Mouse (Mus musculus) kidney, postnatal 0 days (tissue): ENCODE data around the gene Gpsm1. TPM values are rescaled to one million over a fixed set of nuclear protein-coding genes. Genes with fewer than 3 reads are reported as not detected.

Experiments
- ATAC-seq: fragments of 200-750 bp; cut with Nextera tagmentation; replicated peaks from 2 replicates; pipeline ENCODE4 v1.8.0; 2017; ENCODE audit warnings: low read depth, moderate number of reproducible peaks, moderate TSS enrichment, moderate library complexity; ENCODE audit not compliant: low FRiP score
- DNase-seq: peaks from one replicate; pipeline ENCODE4 v3.0.0-alpha.2; 2016; ENCODE audit warnings: low spot score
- H3K27ac ChIP-seq: fragments of 300-500 bp; sonication (generic); 2 replicates; pipeline ENCODE4 v1.5.1; 2014; ENCODE audit warnings: mild to moderate bottlenecking
- H3K27me3 ChIP-seq: fragments of 300-500 bp; sonication (generic); 2 replicates; pipeline ENCODE4 v1.6.1; 2014; ENCODE audit warnings: low read length, mixed read lengths; ENCODE audit not compliant: insufficient read depth
- H3K36me3 ChIP-seq: fragments of 300-500 bp; sonication (generic); 2 replicates; pipeline ENCODE4 v1.6.1; 2014; ENCODE audit warnings: low read length, mixed read lengths; ENCODE audit not compliant: insufficient read depth
- H3K4me1 ChIP-seq: fragments of 300-500 bp; sonication (generic); replicated peaks from 2 replicates; pipeline ENCODE4 v1.6.1; 2014; ENCODE audit warnings: antibody characterized with exemption, low read length, mixed read lengths; ENCODE audit not compliant: insufficient read depth
- H3K4me2 ChIP-seq: fragments of 300-500 bp; sonication (generic); 2 replicates; pipeline ENCODE4 v1.6.1; 2014; ENCODE audit warnings: mild to moderate bottlenecking, low read length, moderate library complexity, mixed read lengths
- H3K4me3 ChIP-seq: fragments of 300-500 bp; sonication (generic); replicated peaks from 2 replicates; pipeline ENCODE4 v1.5.1; 2014; ENCODE audit warnings: low read depth, low read length
- H3K9ac ChIP-seq: fragments of 300-500 bp; sonication (generic); 2 replicates; pipeline ENCODE4 v1.6.1; 2014; ENCODE audit warnings: low read depth, low read length
- H3K9me3 ChIP-seq: fragments of 300-500 bp; sonication (generic); replicated peaks from 2 replicates; pipeline ENCODE4 v1.6.1; 2016; ENCODE audit warnings: low read length, inconsistent platforms, mixed read lengths
- CTCF ChIP-seq: IDR thresholded peaks from 2 replicates; pipeline ENCODE4 v1.5.1; 2016; ENCODE audit warnings: antibody characterized with exemption, low read depth, mild to moderate bottlenecking, moderate library complexity
- WGBS: fragments of 180-500 bp; shearing (Covaris S2); extraction: QIAGEN DNeasy Blood & Tissue Kit; methylation state at CpG from one replicate; pipeline ENCODE4 v1.1.7; 2014; 5-methylcytosine and 5-hydroxymethylcytosine counted together
- polyA plus RNA-seq: library from polyadenylated mRNA; unstranded; fragments of >200 nt; fragmentation: Nextera tagmentation; extraction: Ambion mirVana; gene quantifications from 2 replicates; pipeline ENCODE4 v1.2.1, GENCODE M21; 2015

Gene Gpsm1
- polyA plus RNA-seq, 1 experiment from 2014 or later, result 21.3 TPM

- H3K4me1 ChIP-seq, result 0 out of 2 replicates have a peak, but pooled peaks cover 13% of the 10 kb centered on the region
- TF ChIP-seq CTCF, result no peak
- H3K27me3 ChIP-seq, result no peaks in the 10 kb centered on the region
- H3K9ac ChIP-seq, result no peak overlapping the region
- no peak overlapping the region for H3K27ac ChIP-seq
- no peaks in the 10 kb centered on the region for H3K9me3 ChIP-seq
- ATAC-seq (no peak), DNase-seq (no peak)
- H3K4me2 ChIP-seq, result no peak overlapping the region
- WGBS, result 84% methylated on average over 13 of the region's 13 CpGs
- H3K36me3 ChIP-seq, result peaks cover 19% of the 10 kb centered on the region
- no peak overlapping the region for H3K4me3 ChIP-seq
These were observed 4.4 kb downstream of the Gpsm1 start for GRCm38 (mm10) chr2:26319519-26320244.

- Histone ChIP-seq H3K9ac (no peak overlapping the region), H3K4me3 (no peak overlapping the region), H3K4me1 (0 out of 2 replicates have a peak, but pooled peaks cover 10% of the 10 kb centered on the region), H3K9me3 (no peaks in the 10 kb centered on the region), H3K27ac (no peak overlapping the region), H3K4me2 (no peak overlapping the region), H3K36me3 (peaks cover 27% of the 10 kb centered on the region), H3K27me3 (no peaks in the 10 kb centered on the region)
- no peak for DNase-seq
- no peak for ATAC-seq
- WGBS, result 84% methylated on average over 14 of the region's 14 CpGs
- no peak for TF ChIP-seq CTCF
These were observed 5.2 kb downstream of the Gpsm1 start for GRCm38 (mm10) chr2:26320245-26321185.

GRCm38 (mm10) chr2:26323589-26324325 lies 8.4 kb downstream of the Gpsm1 start:
- no peak overlapping the region for H3K4me2 ChIP-seq
- H3K36me3 ChIP-seq, result peaks cover 46% of the 10 kb centered on the region
- DNase-seq (no peak), ATAC-seq (no peak)
- no peaks in the 10 kb centered on the region for H3K4me1 ChIP-seq
- H3K4me3 ChIP-seq, result no peak overlapping the region
- no peak for TF ChIP-seq CTCF
- H3K9ac ChIP-seq, result no peak overlapping the region
- 89% methylated on average over 13 of the region's 13 CpGs for WGBS
- no peaks in the 10 kb centered on the region for H3K27me3 ChIP-seq
- no peak overlapping the region for H3K27ac ChIP-seq
- H3K9me3 ChIP-seq, result no peaks in the 10 kb centered on the region

- DNase-seq (no peak), ATAC-seq (no peak)
- H3K36me3 ChIP-seq, result peaks cover 47% of the 10 kb centered on the region
- no peaks in the 10 kb centered on the region for H3K4me1 ChIP-seq
- no peak overlapping the region for H3K4me2 ChIP-seq
- no peaks in the 10 kb centered on the region for H3K27me3 ChIP-seq
- no peak overlapping the region for H3K27ac ChIP-seq
- peak; percentile 63 for TF ChIP-seq CTCF
- no peak overlapping the region for H3K9ac ChIP-seq
- H3K9me3 ChIP-seq, result no peaks in the 10 kb centered on the region
- no peak overlapping the region for H3K4me3 ChIP-seq
- 72% methylated on average over 2 of the region's 2 CpGs for WGBS
These were observed 9.6 kb downstream of the Gpsm1 start for GRCm38 (mm10) chr2:26324917-26325316.

- no peak overlapping the region for H3K27ac ChIP-seq
- no peaks in the 10 kb centered on the region for H3K27me3 ChIP-seq
- ATAC-seq (peak; percentile 81), DNase-seq (peak; percentile 88)
- H3K4me3 ChIP-seq, result no peak overlapping the region
- H3K36me3 ChIP-seq, result peaks cover 52% of the 10 kb centered on the region
- no peak overlapping the region for H3K9ac ChIP-seq
- no peaks in the 10 kb centered on the region for H3K9me3 ChIP-seq
- no peak overlapping the region for H3K4me2 ChIP-seq
- WGBS, result 68% methylated on average over 15 of the region's 15 CpGs
- H3K4me1 ChIP-seq, result no peaks in the 10 kb centered on the region
- peak; percentile 93 for TF ChIP-seq CTCF
These were observed 10.3 kb downstream of the Gpsm1 start for GRCm38 (mm10) chr2:26325386-26326181.
